Mouse (Mus musculus) ES-Bruce4 (cell line): ENCODE measurements at regions not wholly inside any gene's neighbourhood (a gene's known extent, or its start where the extent isn't known, plus 50 kb on each side); places are given as distances from the start of the nearest gene placed in this dataset.

Source experiments
- CTCF ChIP-seq: IDR thresholded peaks from one replicate; pipeline ENCODE4 v1.8.1; 2011; ENCODE audit warnings: low read depth, low read length
- EP300 ChIP-seq: IDR thresholded peaks from 2 replicates; pipeline ENCODE4 v1.6.1; 2011; ENCODE audit warnings: low read depth, low read length; ENCODE audit not compliant: insufficient read depth
- POLR2A ChIP-seq: IDR thresholded peaks from one replicate; pipeline ENCODE4 v1.8.1; 2011; ENCODE audit warnings: low read length; ENCODE audit not compliant: insufficient read depth

DNA sequence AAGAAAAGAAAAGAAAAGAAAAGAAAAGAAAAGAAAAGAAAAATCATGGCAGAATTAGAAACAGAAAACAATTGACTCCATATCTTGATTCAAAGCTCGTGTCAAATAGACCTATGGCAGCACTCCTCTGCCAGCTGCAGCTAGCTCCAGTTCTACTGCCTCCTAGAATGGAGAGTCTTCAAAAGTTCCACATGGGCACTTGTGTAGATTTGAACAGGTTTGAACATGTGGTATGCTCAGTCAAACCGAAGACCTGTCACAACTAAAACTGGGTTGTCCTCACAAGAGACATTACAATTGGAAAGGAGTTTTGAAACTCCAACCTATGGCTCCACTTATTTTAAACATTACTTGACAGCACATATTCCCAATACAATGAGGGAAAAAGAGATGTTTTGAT is 355.6 kb upstream of the Atp2b1 start:
- TF ChIP-seq CTCF, result no peak
- TF ChIP-seq EP300, result no peak
- TF ChIP-seq POLR2A, result no peak
